Mouse (Mus musculus): ENCODE data around the gene Fars2. TPM values are rescaled to one million over a fixed set of nuclear protein-coding genes. Genes with fewer than 3 reads are reported as not detected.

The Fars2 gene
- total RNA-seq, 1 experiment from 2014 or later: 25.7 TPM

- no peak for ATAC-seq (replicated peaks; ENCODE audit: insufficient number of reproducible peaks, low FRiP score, low TSS enrichment, poor library complexity, severe bottlenecking)
These were observed 460.8 kb downstream of the Fars2 start for GRCm38 (mm10) chr13:36577916-36578568.

GRCm38 (mm10) chr13:36578569-36579333 is 461.5 kb downstream of the Fars2 start:
- no peak for ATAC-seq (replicated peaks; ENCODE audit: insufficient number of reproducible peaks, low FRiP score, low TSS enrichment, poor library complexity, severe bottlenecking)

- no peak for ATAC-seq (replicated peaks; ENCODE audit: insufficient number of reproducible peaks, low FRiP score, low TSS enrichment, poor library complexity, severe bottlenecking)
These were observed 465.3 kb downstream of the Fars2 start for GRCm38 (mm10) chr13:36582406-36583070.

GRCm38 (mm10) chr13:36583481-36584151 is 466.4 kb downstream of the Fars2 start:
- ATAC-seq (replicated peaks; ENCODE audit: insufficient number of reproducible peaks, low FRiP score, low TSS enrichment, poor library complexity, severe bottlenecking): no peak

GRCm38 (mm10) chr13:36584197-36584596 is 467.0 kb downstream of the Fars2 start:
- ATAC-seq (replicated peaks; ENCODE audit: insufficient number of reproducible peaks, low FRiP score, low TSS enrichment, poor library complexity, severe bottlenecking): no peak

GRCm38 (mm10) chr13:36589092-36589491 is 471.9 kb downstream of the Fars2 start:
- ATAC-seq (replicated peaks; ENCODE audit: insufficient number of reproducible peaks, low FRiP score, low TSS enrichment, poor library complexity, severe bottlenecking): no peak

GRCm38 (mm10) chr13:36592291-36592690 is 475.1 kb downstream of the Fars2 start:
- no peak for ATAC-seq (replicated peaks; ENCODE audit: insufficient number of reproducible peaks, low FRiP score, low TSS enrichment, poor library complexity, severe bottlenecking)

- ATAC-seq (replicated peaks; ENCODE audit: insufficient number of reproducible peaks, low FRiP score, low TSS enrichment, poor library complexity, severe bottlenecking): no peak
These were observed 489.5 kb downstream of the Fars2 start for GRCm38 (mm10) chr13:36606717-36607116.

GRCm38 (mm10) chr13:36607871-36608270 is 490.7 kb downstream of the Fars2 start:
- no peak for ATAC-seq (replicated peaks; ENCODE audit: insufficient number of reproducible peaks, low FRiP score, low TSS enrichment, poor library complexity, severe bottlenecking)

- ATAC-seq (replicated peaks; ENCODE audit: insufficient number of reproducible peaks, low FRiP score, low TSS enrichment, poor library complexity, severe bottlenecking): no peak
These were observed 493.2 kb downstream of the Fars2 start for GRCm38 (mm10) chr13:36610426-36610825.

- no peak for ATAC-seq (replicated peaks; ENCODE audit: insufficient number of reproducible peaks, low FRiP score, low TSS enrichment, poor library complexity, severe bottlenecking)
These were observed 495.9 kb downstream of the Fars2 start for GRCm38 (mm10) chr13:36612785-36613750.

- ATAC-seq (replicated peaks; ENCODE audit: insufficient number of reproducible peaks, low FRiP score, low TSS enrichment, poor library complexity, severe bottlenecking): no peak
These were observed 503.5 kb downstream of the Fars2 start for GRCm38 (mm10) chr13:36620498-36621332.

GRCm38 (mm10) chr13:36621333-36621659 is 504.1 kb downstream of the Fars2 start:
- no peak for ATAC-seq (replicated peaks; ENCODE audit: insufficient number of reproducible peaks, low FRiP score, low TSS enrichment, poor library complexity, severe bottlenecking)

GRCm38 (mm10) chr13:36623556-36623955 is 506.3 kb downstream of the Fars2 start:
- no peak for ATAC-seq (replicated peaks; ENCODE audit: insufficient number of reproducible peaks, low FRiP score, low TSS enrichment, poor library complexity, severe bottlenecking)

GRCm38 (mm10) chr13:36629154-36629553 is 511.9 kb downstream of the Fars2 start:
- no peak for ATAC-seq (replicated peaks; ENCODE audit: insufficient number of reproducible peaks, low FRiP score, low TSS enrichment, poor library complexity, severe bottlenecking)

GRCm38 (mm10) chr13:36648257-36648656 is 531.0 kb downstream of the Fars2 start:
- ATAC-seq (replicated peaks; ENCODE audit: insufficient number of reproducible peaks, low FRiP score, low TSS enrichment, poor library complexity, severe bottlenecking): no peak

GRCm38 (mm10) chr13:36654251-36654650 is 537.0 kb downstream of the Fars2 start:
- ATAC-seq (replicated peaks; ENCODE audit: insufficient number of reproducible peaks, low FRiP score, low TSS enrichment, poor library complexity, severe bottlenecking): no peak
